Mouse (Mus musculus) induced T-regulatory cell, adult 2 months (primary cell): ENCODE measurements around the gene Fcgr1.
A peak's percentile ranks its signal among the peaks of the same experiment; 100 is the strongest.
"Not testable (repeated sequence)": the region's sequence is repeated elsewhere in the genome, so short reads cannot be mapped to it uniquely, and the experiment has no call there.

Experiments
- DNase-seq: peaks from one replicate; pipeline ENCODE4 v3.0.0-alpha.2; 2012; ENCODE audit warnings: low read depth

The Fcgr1 gene

GRCm38 (mm10) chr3:96273591-96274465, 19.9 kb downstream of the Fcgr1 start:
- DNase-seq = peak; percentile 83

DNA sequence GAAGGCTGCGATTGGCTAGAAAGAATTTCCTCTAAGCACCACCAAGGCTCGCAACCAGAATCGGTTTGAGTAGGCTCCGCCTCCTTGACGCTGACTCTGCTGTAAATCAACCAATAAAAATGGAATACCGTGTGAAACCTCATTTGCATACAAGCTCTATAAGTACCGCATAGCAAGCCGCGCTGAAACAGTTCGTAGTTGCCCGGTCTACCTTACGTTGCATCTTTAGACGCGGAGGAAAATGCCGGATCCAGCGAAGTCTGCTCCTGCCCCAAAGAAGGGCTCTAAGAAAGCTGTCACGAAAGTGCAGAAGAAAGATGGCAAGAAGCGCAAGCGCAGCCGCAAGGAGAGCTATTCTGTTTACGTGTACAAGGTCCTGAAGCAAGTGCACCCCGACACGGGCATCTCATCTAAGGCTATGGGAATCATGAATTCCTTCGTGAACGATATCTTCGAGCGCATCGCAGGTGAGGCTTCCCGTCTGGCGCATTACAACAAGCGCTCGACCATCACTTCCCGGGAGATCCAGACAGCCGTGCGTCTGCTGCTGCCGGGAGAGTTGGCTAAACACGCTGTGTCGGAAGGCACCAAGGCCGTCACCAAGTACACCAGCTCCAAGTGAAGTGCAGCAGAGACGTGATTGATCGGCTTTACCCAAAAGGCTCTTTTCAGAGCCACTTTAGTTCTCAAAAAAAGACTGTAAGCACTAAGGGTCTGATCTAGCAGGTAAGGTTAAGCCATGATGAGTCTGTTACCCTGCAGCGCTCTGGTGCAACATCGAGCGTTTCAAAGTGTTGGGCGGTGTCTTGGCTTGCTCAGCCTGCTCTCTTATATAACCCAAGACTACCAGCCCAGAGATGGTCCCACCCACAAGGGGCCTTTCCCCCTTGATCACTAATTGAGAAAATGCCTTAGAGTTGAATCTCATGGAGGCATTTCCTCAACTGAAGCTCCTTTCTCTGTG, 24.0 kb downstream of the Fcgr1 start, which contains the start of gene Hist2h2bb:
Hist2h2bb (plus strand) TSS at position 242 of the 964 bp plus-strand sequence.
- DNase-seq = peak; percentile 98

DNA sequence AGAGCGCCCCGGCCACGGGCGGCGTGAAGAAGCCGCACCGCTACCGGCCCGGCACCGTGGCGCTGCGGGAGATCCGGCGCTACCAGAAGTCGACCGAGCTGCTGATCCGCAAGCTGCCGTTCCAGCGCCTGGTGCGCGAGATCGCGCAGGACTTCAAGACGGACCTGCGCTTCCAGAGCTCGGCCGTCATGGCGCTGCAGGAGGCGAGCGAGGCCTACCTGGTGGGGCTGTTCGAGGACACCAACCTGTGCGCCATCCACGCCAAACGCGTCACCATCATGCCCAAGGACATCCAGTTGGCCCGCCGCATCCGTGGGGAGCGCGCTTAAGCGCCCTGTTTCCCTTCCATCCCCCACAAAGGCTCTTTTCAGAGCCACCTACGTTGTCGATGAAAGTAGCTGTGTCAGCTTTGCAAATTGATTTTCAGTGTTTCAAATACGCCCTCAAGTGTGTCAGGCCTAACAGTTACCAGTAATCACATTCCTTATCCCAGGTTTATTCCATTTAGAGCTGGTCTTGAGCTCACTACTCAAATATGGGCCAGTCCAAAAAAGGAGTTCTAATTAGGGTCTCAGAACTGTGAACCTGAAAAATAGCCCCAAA, 24.9 kb downstream of the Fcgr1 start:
- not testable (repeated sequence) for DNase-seq

GRCm38 (mm10) chr3:96268051-96268775, 25.6 kb downstream of the Fcgr1 start, which contains the start of gene Hist2h3b:
Gene Hist2h3b (plus strand): TSS chr3:96268654.
- DNase-seq = peak; percentile 88

GRCm38 (mm10) chr3:96267541-96267940, 26.2 kb downstream of the Fcgr1 start:
- no peak for DNase-seq

DNA sequence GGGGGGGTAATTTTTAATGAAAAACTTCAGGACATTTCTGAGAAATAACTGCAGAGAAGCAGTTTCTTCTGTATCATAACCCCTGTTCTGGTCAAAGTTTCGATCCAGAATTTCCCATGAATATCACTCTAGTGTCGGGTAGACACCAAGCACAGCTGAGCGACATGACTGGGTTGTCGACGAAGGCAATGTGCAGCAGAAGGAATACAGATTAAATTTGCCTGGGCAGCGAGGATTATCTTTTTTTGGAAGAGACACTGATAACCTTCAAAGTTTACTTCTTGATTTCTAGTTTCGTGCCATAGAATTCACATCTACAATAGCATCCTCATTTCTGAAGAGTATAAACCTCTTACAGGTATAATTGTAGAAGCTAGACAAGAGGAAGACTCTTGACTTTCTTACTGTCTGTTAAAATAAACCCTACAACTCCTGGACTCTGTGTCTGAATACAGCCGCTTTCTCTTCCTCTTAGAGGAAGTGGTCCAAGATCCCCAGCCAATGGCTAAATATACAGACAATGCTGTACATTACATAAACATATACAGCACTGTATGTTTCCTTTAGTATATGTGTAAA, 27.5 kb downstream of the Fcgr1 start:
- DNase-seq = no peak

- DNase-seq = no peak
These were observed 29.3 kb downstream of the Fcgr1 start for GRCm38 (mm10) chr3:96264404-96264949.

GRCm38 (mm10) chr3:96263558-96264403, 30.0 kb downstream of the Fcgr1 start:
- no peak for DNase-seq

DNA sequence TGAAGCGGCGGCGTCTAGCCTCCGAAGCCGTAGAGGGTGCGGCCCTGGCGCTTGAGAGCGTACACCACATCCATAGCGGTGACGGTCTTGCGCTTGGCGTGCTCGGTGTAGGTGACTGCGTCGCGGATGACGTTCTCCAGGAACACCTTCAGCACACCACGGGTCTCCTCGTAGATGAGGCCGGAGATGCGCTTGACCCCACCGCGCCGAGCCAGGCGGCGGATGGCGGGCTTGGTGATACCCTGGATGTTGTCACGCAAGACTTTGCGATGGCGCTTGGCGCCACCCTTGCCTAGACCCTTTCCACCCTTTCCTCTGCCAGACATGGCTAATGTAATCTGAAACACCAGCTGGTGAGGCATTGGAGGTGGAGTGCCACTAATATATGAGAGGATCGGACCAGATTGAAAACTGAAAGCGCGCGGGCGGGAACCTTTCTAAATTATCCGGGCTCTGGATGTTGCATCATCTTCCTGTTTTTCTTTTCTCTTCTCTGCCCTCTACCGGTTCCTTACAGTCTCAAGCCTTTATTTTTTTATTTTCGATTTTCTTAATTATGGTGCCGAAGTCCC, 30.7 kb downstream of the Fcgr1 start, which contains the start of gene Hist2h4:
Hist2h4 (minus strand) TSS at position 333 of the 572 bp plus-strand sequence.
- DNase-seq = peak; percentile 98

GRCm38 (mm10) chr3:96262216-96262875, 31.4 kb downstream of the Fcgr1 start:
- DNase-seq = peak; percentile 84

DNA sequence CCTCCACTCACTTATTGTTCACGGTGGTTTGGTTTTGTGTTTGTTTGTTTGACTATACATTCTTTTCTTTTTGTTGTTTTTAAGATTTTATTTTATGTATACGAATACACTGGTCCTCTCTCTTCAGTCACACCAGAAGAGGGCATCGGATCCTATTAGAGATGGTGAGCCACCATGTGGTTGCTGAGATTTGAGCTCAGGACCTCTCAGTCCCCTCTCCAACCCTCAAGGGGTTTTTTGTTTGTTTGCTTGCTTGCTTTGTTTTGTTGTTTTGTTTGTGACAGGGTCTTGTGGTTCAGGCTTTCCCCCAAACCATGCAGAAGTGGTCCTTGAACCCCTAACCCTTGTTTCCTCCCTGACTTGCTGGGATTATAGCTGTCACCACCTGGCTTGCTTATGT, 32.1 kb downstream of the Fcgr1 start:
- no peak for DNase-seq

DNA sequence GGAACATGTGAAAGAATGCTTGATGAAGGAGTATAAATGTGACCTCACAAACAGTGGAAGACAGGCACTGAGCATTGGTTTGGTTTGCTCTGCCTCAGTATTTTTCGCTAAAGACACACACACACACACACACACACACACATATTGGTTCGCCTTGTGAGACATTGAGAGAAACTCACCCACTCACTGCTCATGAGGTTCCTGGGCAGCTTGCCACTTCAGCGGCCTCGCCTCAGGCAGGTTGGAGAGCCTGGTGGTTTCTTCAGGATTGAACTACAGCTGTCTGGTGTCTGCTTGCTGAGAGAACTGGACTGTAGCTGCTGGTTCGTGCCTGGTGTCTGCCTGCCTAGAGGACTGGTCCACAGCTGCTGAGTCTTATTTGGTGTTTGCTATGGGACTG, 33.5 kb downstream of the Fcgr1 start:
- no peak for DNase-seq

GRCm38 (mm10) chr3:96257190-96257589, 36.6 kb downstream of the Fcgr1 start:
- no peak for DNase-seq

DNA sequence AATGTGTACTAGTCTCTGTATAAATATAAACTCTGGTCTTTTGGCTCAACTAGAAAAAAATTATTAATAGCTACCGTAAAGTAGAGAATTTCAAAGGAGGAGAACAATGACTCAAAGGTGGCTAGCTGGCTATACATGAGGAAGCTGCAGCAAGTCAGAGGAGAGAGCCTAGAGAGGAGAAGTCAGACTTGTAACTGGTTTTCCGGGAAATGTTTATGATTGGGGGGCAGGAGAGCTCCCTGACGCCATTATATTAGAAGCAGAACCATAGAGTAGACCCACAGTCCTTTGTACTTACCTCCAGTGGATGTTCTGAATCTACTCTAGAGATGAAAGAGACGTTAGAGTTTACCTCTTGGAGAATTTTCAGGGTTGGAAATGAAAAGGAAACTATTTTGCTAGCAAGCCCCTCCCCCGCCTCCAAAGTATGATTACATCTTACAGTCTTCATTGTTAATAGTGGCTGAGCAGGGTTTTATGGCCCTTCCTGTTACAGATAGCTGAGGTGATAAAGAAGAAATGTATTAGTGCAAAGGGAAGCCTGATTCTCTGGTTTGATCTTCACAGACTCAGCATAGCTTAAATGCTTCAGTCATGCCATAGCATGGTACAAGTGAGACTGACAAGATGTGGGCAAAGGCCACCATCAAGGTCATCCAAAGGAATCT, 37.7 kb downstream of the Fcgr1 start:
- DNase-seq = peak; percentile 57

GRCm38 (mm10) chr3:96254683-96255355, 39.0 kb downstream of the Fcgr1 start:
- no peak for DNase-seq

DNA sequence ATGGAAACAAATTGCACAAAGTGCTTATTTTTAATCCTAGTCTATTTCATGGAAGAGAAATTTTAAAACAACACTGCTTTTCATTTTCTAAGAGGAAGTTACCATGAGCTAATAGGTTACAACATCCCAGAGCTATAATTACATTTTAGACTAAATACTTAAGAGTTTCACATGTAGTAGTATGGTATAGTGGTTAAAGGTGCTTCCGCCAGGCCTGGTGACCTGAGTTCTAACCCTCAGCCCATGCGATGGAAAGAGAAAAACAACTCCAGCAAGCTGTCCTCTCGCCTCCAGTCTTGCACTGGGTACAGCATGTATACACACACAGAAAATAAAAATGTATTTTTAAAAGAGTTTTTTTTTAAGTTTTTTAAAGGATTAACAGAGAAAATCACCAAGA, 42.0 kb downstream of the Fcgr1 start:
- peak; percentile 14 for DNase-seq

GRCm38 (mm10) chr3:96250890-96251289, 42.9 kb downstream of the Fcgr1 start:
- DNase-seq = peak; percentile 5

GRCm38 (mm10) chr3:96249034-96249345, 44.8 kb downstream of the Fcgr1 start:
- no peak for DNase-seq
